Mouse (Mus musculus) MEL-GATA-1-ER (cell line): ENCODE data around the gene Bricd5.
A peak's percentile ranks its signal among the peaks of the same experiment; 100 is the strongest.
"Not testable (repeated sequence)": the region's sequence is repeated elsewhere in the genome, so short reads cannot be mapped to it uniquely, and the experiment has no call there.

ENCODE experiments used
- DNase-seq: peaks from one replicate; pipeline ENCODE4 v3.0.0-alpha.2; 2012; ENCODE audit warnings: low read depth; ENCODE audit errors: extremely low read depth

Gene Bricd5

GRCm38 (mm10) chr17:24473612-24474275 is at the start of gene Bricd5:
TSS of gene Bricd5 (plus strand) at chr17:24473884.
- DNase-seq: no peak

- no peak for DNase-seq
Observed at GRCm38 (mm10) chr17:24424489-24424888, 49.2 kb upstream of the Bricd5 start.

GRCm38 (mm10) chr17:24425326-24425725 is 48.4 kb upstream of the Bricd5 start:
- not testable (repeated sequence) for DNase-seq

GRCm38 (mm10) chr17:24425905-24426304 is 47.8 kb upstream of the Bricd5 start:
- no peak for DNase-seq

- DNase-seq: peak; percentile 70
Observed at GRCm38 (mm10) chr17:24426471-24427169, 47.1 kb upstream of the Bricd5 start, which contains the start of gene Eci1. TSS of gene Eci1 (plus strand) at chr17:24426641.

GRCm38 (mm10) chr17:24427170-24427557 is 46.5 kb upstream of the Bricd5 start:
- DNase-seq: no peak

GRCm38 (mm10) chr17:24429201-24429983 is 44.3 kb upstream of the Bricd5 start:
- DNase-seq: no peak

GRCm38 (mm10) chr17:24437016-24437415 is 36.7 kb upstream of the Bricd5 start:
- no peak for DNase-seq

GRCm38 (mm10) chr17:24440377-24440776 is 33.3 kb upstream of the Bricd5 start:
- no peak for DNase-seq

GRCm38 (mm10) chr17:24441148-24441547 is 32.5 kb upstream of the Bricd5 start:
- no peak for DNase-seq

- no peak for DNase-seq
Observed at GRCm38 (mm10) chr17:24442107-24442506, 31.6 kb upstream of the Bricd5 start.

- no peak for DNase-seq
Observed at GRCm38 (mm10) chr17:24442632-24443155, 31.0 kb upstream of the Bricd5 start, which contains the start of gene Dnase1l2. TSS of gene Dnase1l2 (minus strand) at chr17:24443105.

GRCm38 (mm10) chr17:24443409-24443808 is 30.3 kb upstream of the Bricd5 start:
- no peak for DNase-seq

- DNase-seq: no peak
Observed at GRCm38 (mm10) chr17:24446590-24446989, 27.1 kb upstream of the Bricd5 start.

GRCm38 (mm10) chr17:24449507-24449906 is 24.2 kb upstream of the Bricd5 start:
- DNase-seq: no peak

GRCm38 (mm10) chr17:24451220-24451619 is 22.5 kb upstream of the Bricd5 start:
- DNase-seq: no peak

- no peak for DNase-seq
Observed at GRCm38 (mm10) chr17:24453372-24453771, 20.3 kb upstream of the Bricd5 start.

GRCm38 (mm10) chr17:24454218-24454755 is 19.4 kb upstream of the Bricd5 start:
- DNase-seq: no peak

GRCm38 (mm10) chr17:24454756-24455522 is 18.7 kb upstream of the Bricd5 start:
- peak; percentile 97 for DNase-seq

GRCm38 (mm10) chr17:24455523-24456206 is 18.0 kb upstream of the Bricd5 start:
- DNase-seq: not testable (repeated sequence)
